Mouse (Mus musculus) megakaryocyte-erythroid progenitor cell, adult 5-6 weeks (primary cell): ENCODE results near the gene Otud7a. TPM values are rescaled to one million over a fixed set of nuclear protein-coding genes. Genes with fewer than 3 reads are reported as not detected.
"Not testable (repeated sequence)": the region's sequence is repeated elsewhere in the genome, so short reads cannot be mapped to it uniquely, and the experiment has no call there.

Experiments
- ATAC-seq: replicated peaks from 2 replicates; pipeline ENCODE4 v1.8.0; 2016; ENCODE audit warnings: mild to moderate bottlenecking, inconsistent platforms; ENCODE audit not compliant: severe bottlenecking, poor library complexity, low FRiP score, low TSS enrichment
- total RNA-seq, 2 experiments: library from RNA; stranded (forward) in 1 of 2; stranded (reverse) in 1 of 2; fragments of 200-1000, 215-1000 nt in 1 of 2; fragments of >200 nt in 1 of 2; fragmentation: Nextera tagmentation in 1 of 2; gene quantifications; 2 replicates each; pipeline ENCODE4 v1.2.3; 2014 to 2017

Gene Otud7a
- total RNA-seq, 2 experiments from 2014 or later = not detected

DNA sequence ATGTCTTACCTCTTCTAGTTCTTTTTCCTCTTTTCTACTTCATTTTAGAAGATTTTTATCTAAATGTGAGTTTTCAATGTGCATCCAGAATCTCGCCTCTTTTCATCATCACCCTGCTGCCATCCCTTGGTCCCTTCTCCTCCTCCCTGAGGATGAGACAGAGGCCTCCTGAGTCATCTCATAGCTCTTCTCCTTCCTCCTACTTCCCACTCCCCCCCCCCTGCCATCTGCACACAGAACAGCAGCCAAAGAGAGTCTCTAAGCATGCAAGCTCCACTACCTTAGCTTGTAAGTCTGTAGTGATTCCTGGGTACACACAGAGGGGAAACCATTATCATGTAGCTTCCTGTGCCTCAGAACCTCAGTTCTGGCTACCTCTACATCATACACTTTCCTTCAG is 109.9 kb downstream of the Otud7a start:
- ATAC-seq = no peak

DNA sequence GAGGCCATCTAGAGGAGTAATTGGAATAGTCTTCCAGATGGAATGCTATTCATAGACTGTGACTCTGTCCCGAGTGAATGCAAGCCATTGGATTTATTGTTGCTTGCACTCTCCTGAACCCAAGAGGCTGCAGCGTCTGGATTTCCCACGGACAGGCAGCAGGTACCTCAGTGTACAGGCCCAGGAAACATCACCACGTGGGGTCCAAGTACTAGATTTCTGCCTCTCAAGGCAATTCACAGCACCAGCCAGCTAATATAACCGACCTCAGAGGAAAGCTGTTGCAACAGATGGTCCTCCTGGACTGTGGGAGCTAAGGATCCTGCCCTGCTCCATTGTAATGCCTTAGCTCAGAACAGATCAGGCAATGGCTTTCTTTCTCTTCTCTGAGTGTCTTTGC is 111.8 kb downstream of the Otud7a start:
- ATAC-seq = no peak

DNA sequence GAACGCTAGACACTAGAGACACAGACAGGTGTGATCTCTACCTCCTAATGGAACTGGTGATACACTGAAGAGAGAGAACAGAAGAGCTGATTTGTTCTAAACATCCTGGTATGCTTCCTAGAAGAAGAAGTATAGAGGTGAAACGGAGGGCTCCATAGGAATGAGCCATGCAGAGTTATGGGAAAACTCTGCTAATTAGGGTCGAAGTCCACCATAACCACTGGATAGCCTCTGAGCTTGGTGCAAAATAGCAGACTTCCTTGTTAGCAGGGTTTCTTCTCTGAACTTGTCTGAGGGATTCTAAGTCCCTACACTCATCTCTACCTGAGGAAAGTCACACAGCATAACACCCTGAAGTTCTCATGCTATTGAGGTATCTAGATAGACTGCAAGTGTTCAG is 114.4 kb downstream of the Otud7a start:
- ATAC-seq = no peak

DNA sequence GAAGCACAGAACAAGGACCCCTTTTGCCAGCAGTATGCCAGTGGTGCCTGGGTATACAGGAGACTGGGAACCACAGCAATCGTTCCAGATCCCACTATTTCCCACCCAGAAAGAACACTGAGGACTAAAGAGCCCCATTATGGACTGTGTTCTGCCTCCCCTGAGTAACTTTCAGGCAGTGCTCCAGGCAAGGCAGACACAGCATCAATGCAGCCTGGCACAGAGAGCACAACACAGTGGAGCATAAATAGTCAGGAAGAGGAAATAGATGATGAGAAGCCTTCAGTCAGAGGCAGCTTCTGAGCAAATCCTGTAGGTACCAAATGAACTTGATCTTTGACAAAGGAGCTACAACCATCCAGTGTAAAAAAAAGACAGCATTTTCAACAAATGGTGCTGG is 115.1 kb downstream of the Otud7a start:
- ATAC-seq = no peak

DNA sequence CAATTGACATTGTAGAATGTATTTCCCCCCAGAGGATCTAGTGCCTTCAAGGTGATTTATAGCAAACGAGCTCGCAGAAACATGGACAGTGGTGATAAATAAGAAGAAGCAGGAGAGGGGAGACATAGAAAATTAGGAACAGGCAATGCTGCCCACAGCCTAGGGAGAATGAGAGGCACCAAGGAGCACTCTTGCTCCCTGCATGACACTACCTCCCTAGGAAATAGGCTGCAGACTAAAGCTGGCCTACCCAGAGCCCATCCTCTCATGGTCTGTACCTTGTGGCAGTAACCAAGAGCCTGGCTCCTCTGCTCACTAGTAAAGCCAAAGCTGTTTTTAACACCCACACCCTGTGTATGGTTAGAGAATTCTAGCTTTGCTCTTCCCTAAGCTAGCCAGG is 138.8 kb downstream of the Otud7a start:
- no peak for ATAC-seq

- ATAC-seq = no peak
Observed at GRCm38 (mm10) chr7:63586184-63586870, 141.8 kb downstream of the Otud7a start.

DNA sequence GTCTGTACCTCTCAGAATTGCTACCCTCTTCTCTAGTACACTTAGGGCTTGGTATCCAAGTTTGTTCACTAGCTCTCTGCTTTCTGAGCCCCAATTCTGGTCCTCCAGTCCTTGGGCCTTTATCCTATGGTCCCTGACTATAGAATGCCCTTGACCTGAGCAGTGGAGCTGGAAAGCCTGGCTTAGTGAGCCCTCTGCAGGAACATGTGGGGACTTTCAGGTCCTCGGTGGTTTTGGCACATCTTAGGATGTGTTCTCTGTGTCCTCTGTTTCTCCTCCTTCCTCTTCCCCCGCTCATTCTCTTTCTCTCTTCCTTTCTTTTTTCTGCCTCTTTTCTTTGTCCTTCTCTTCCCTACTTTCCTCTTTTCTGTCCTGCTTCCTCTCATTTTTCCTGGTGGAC is 145.8 kb downstream of the Otud7a start:
- no peak for ATAC-seq

GRCm38 (mm10) chr7:63591322-63591721 is 146.8 kb downstream of the Otud7a start:
- no peak for ATAC-seq

DNA sequence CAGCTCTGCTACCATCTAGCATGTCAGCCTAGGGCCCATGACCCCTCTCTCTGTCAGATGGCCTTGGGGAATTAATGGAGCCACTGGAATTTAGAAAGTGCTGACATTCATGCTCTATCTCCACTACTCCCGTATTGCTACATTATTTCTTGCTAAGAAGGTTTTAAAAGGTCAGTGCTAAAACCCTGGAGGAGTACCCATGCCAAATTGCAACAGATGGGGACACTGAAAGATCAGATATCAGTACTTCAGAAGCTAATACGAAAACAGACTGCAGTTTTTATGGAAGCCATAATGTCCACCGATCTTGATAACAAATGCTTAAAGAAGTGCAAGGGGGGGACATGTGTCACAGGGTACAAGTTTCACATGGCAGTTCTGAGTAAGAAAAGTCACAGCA is 147.5 kb downstream of the Otud7a start:
- no peak for ATAC-seq

GRCm38 (mm10) chr7:63604827-63605226 is 160.3 kb downstream of the Otud7a start:
- no peak for ATAC-seq

DNA sequence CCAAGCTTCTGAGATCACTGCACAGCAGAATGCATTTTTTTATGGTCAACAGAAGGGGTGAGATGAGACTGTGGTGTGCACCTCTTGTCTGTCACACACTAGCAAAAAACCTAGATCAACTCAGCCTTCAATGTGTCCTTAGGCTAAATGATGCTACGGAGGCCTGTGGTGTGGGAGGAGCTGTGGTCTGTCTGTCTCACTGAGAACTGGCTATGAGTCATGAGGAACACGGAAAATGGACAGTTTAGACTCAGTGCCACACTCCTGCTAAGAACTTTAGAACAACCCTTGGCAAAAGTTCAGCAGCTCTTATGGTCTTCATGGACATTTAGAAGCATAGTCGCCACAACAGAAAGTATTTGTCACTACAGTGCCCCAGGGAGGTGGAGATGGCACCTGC is 172.5 kb downstream of the Otud7a start:
- ATAC-seq = no peak

GRCm38 (mm10) chr7:63620776-63621340 is 176.3 kb downstream of the Otud7a start:
- no peak for ATAC-seq

- no peak for ATAC-seq
Observed at GRCm38 (mm10) chr7:63637651-63638050, 193.1 kb downstream of the Otud7a start.

DNA sequence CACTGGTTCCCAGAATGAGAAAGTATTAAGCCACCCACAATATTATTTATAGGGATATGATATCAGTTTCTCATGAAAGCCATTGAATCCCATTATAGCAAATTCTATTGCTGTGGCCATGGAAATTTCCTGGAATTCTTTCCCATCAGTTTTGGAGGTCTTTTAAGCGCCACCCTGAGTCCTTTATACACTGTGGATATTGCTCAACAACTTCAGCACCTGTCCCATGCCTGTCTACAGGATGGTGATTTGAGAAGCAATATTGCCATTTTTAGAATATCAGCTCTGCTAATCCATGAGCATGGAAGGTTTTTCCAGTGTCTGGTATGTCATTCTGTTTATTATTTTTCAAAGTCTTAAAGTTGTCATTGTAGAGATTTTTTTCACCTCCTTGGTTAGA is 199.5 kb downstream of the Otud7a start:
- no peak for ATAC-seq

DNA sequence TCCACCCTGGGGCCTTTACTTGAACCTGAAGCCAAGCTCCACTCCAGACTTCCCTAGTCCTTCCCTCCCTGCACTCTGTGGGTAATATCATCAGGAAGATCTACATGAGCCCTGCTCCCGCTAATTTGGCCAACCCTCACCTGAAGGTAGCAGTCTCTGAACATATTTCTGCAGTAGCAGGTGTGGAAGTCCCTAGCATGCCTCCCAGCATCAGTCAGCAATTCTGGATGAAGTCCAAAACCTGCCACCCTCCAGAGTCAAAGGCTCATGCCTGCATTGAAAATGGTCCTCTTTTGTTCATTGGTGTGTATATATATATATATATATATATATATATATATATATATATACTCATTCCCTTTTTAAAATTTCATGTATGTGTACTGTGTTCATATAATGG is 202.6 kb downstream of the Otud7a start:
- no peak for ATAC-seq

DNA sequence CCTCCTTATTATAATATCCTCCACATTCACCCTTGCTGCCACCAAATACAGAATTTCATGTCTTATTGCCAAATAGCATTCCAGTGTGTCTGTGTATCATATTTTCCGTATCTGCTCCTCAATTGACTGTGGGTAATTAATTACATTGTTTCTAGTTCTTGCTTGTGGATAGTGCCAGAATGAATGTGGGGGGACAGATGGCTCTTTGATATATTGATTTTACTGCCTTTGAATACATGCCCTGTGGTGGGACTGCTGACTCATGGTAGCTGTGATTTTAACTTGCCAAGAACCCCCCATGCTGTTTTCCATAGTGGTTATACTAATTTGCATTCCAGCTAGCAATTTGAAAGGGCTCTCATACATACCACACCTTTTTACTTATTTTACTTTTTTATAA is 215.7 kb downstream of the Otud7a start:
- ATAC-seq = no peak

DNA sequence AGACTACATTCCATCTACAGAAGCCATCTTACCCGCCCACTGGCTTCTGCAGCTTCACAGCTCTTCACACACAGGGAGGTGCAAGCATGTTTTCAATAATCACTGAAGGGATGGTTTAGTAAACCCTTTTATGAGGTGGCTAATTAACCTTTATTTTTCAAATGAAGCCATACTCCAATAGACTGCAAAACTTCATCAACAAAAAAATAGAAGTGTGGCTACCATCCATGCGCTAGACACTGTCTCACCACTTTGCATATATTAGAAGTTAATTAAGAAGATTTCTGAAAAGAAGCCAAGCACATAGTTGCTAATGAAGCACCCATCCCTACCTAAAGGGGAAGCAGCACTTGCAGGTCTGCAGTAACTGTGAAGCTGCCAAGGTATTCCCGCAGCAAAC is 218.2 kb downstream of the Otud7a start:
- ATAC-seq = no peak

DNA sequence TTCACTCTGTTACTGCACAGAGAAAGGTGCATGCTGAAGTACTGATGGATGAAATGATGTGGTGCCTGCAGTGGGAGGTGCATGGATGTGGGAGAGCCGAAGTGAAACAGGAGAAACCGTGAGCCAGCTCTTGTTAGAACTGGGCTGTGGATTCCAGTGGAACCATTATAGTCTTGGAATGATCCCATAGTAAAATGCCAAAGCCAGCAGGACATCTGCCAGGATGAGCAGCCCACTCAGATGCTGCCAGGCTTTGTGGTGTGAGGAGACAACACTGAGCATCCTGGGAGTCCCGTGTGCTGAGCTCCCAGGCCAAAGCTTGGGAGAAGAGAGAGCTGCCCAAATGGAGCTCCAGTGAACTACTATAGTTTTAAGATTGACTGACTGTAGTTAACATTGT is 220.9 kb downstream of the Otud7a start:
- no peak for ATAC-seq

DNA sequence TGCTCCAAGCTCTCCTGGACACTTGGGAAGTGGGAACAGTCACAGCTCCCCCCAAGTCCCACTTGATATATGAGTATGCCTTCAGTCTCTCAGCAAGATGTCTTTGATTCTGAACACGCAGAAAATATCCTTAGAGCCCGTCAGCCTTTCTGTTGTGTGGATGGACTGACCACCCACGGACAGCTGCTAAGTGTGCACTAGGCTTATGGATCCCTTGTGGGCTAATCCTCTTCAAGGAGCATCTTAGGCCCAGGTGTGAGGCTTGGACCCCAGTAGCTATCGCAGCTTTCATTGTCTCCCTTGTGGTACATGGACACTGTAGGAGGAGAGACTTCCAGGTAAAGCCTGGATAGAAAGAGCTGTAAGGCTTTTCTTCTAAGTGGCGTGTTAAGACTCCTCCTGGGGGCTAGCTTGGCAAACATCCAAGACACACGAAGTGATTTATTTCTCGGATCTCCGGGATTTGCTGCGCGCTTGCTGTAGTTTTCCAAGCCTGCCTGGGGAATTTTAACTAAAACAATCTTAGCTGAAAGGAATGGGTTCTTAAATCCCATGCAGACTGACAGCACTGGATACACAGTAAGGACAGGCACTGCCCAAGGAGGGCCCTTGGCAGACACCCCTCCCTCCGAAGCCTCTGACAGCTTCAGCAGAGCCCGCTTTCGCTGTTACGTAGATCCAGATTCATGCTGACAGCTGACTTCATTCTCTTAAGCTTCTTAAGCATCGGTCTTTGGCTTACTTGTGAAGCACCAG is 223.6 kb downstream of the Otud7a start:
- ATAC-seq = no peak

- ATAC-seq = no peak
Observed at GRCm38 (mm10) chr7:63668951-63669350, 224.4 kb downstream of the Otud7a start.

DNA sequence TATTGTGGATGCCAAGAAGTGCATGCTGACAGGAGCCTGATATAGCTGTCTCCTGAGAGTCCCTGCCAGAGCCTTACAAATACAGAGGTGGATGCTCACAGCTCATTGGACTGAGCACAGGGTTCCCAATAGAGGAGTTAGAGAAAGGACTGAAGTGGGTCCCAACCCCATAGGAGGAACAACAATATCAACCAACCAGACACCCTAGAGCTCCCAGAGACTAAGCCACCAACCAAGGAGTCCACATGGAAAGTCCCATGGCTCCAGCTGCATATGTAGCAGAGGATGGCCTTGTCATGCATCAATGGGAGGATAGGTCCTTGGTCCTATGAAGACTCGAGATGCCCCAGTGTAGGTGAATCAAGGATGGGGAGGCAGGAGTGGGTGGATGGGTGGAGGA is 226.4 kb downstream of the Otud7a start:
- ATAC-seq = not testable (repeated sequence)
